Mouse (Mus musculus) erythroblast, embryonic 14.5 days (primary cell): ENCODE data around the gene Snrk.

Experiments
- GATA1 ChIP-seq: IDR thresholded peaks from 2 replicates; pipeline ENCODE4 v1.6.1; 2012; ENCODE audit warnings: low read length, inconsistent platforms, mixed read lengths
- TAL1 ChIP-seq: IDR thresholded peaks from 3 replicates; pipeline ENCODE4 v1.6.1; 2012; ENCODE audit warnings: low read length, inconsistent platforms, mixed read lengths

GRCm38 (mm10) chr9:122104285-122104829, 12.7 kb upstream of the Snrk start:
- TF ChIP-seq GATA1, result no peak
- TF ChIP-seq TAL1, result no peak
